Mouse (Mus musculus) B cell, adult 62 days (primary cell): ENCODE results near the gene Tmem223. TPM values are rescaled to one million over a fixed set of nuclear protein-coding genes. Genes with fewer than 3 reads are reported as not detected.

Source experiments
- total RNA-seq: library from RNA; stranded (reverse); gene quantifications from 4 replicates; pipeline ENCODE4 v1.2.4, GENCODE M21; 2023

Tmem223 gene
- total RNA-seq, 1 experiment from 2014 or later = 29.1 TPM

Other genes with a start within 250 kb of the Tmem223 start
- gene Slc22a8, start 179.7 kb upstream of the Tmem223 start, total RNA-seq = not detected in 4 replicates
- gene Slc22a6, start 153.0 kb upstream of the Tmem223 start, total RNA-seq = not detected in 4 replicates
- gene Chrm1, start 107.2 kb upstream of the Tmem223 start, total RNA-seq = not detected in 4 replicates
- gene Slc3a2, start 47.6 kb upstream of the Tmem223 start, total RNA-seq = 230 to 247 TPM (median 235 TPM) in 4 replicates
- 62.8 to 83.7 TPM (median 79.5 TPM) in 4 replicates for gene Wdr74, start 35.2 kb upstream of the Tmem223 start, total RNA-seq
- 3.0 to 7.4 TPM (median 4.7 TPM) in 4 replicates for gene 1700092M07Rik, start 30.3 kb upstream of the Tmem223 start, total RNA-seq
- gene Stx5a, start 29.6 kb upstream of the Tmem223 start, total RNA-seq = 237 to 245 TPM (median 241 TPM) in 4 replicates
- 377 to 393 TPM (median 389 TPM) in 4 replicates for gene Nxf1, start 13.9 kb upstream of the Tmem223 start, total RNA-seq
- 63.6 to 73.3 TPM (median 71.5 TPM) in 4 replicates for gene Tmem179b, start 3.5 kb downstream of the Tmem223 start, total RNA-seq
- 20.5 to 27.0 TPM (median 24.5 TPM) in 4 replicates for gene Taf6l, start 15.4 kb downstream of the Tmem223 start, total RNA-seq
- gene Polr2g, start 27.6 kb downstream of the Tmem223 start, total RNA-seq = 58.1 to 65.7 TPM (median 60.7 TPM) in 4 replicates
- 1.3 to 2.0 TPM (median 1.6 TPM) in 4 replicates for gene Zbtb3, start 31.6 kb downstream of the Tmem223 start, total RNA-seq
- 28.9 to 33.7 TPM (median 30.1 TPM) in 4 replicates for gene Ttc9c, start 48.3 kb downstream of the Tmem223 start, total RNA-seq
- gene Hnrnpul2, start 49.0 kb downstream of the Tmem223 start, total RNA-seq = 104 to 114 TPM (median 109 TPM) in 4 replicates
- 6.4 to 30.3 TPM (median 16.5 TPM) in 4 replicates for gene AC129217.1, start 58.8 kb downstream of the Tmem223 start, total RNA-seq
- 45.4 to 52.9 TPM (median 48.9 TPM) in 4 replicates for gene Bscl2, start 66.5 kb downstream of the Tmem223 start, total RNA-seq
- gene Gng3, start 68.2 kb downstream of the Tmem223 start, total RNA-seq = not detected in 4 replicates
- 0.32 to 0.75 TPM (median 0.51 TPM) in 4 replicates for gene Lrrn4cl, start 79.8 kb downstream of the Tmem223 start, total RNA-seq
- gene Ubxn1, start 100.5 kb downstream of the Tmem223 start, total RNA-seq = 133 to 143 TPM (median 140 TPM) in 4 replicates
- 20.6 to 24.9 TPM (median 22.3 TPM) in 4 replicates for gene Uqcc3, start 109.9 kb downstream of the Tmem223 start, total RNA-seq
- 5.1 to 16.0 TPM (median 14.2 TPM) in 4 replicates for gene Lbhd1, start 112.7 kb downstream of the Tmem223 start, total RNA-seq
- not detected in 4 replicates for gene Gm49403, start 112.9 kb downstream of the Tmem223 start, total RNA-seq
- gene 1810009A15Rik, start 117.9 kb downstream of the Tmem223 start, total RNA-seq = 32.7 to 40.6 TPM (median 37.3 TPM) in 4 replicates
- gene Gm49416, start 117.9 kb downstream of the Tmem223 start, total RNA-seq = 4.7 to 5.0 TPM in 2 of 4 replicates, not detected in the others
- gene Ints5, start 122.0 kb downstream of the Tmem223 start, total RNA-seq = 17.6 to 20.4 TPM (median 19.8 TPM) in 4 replicates
- gene Ganab, start 127.1 kb downstream of the Tmem223 start, total RNA-seq = 148 to 156 TPM (median 152 TPM) in 4 replicates
- gene B3gat3, start 149.4 kb downstream of the Tmem223 start, total RNA-seq = 62.7 to 65.2 TPM (median 64.4 TPM) in 4 replicates
- 4.1 to 5.4 TPM (median 5.0 TPM) in 4 replicates for gene Rom1, start 158.4 kb downstream of the Tmem223 start, total RNA-seq
- gene Eml3, start 158.6 kb downstream of the Tmem223 start, total RNA-seq = 90.1 to 96.3 TPM (median 93.0 TPM) in 4 replicates
- gene Mta2, start 170.9 kb downstream of the Tmem223 start, total RNA-seq = 193 to 211 TPM (median 196 TPM) in 4 replicates
- 44.1 to 51.1 TPM (median 47.8 TPM) in 4 replicates for gene Tut1, start 182.9 kb downstream of the Tmem223 start, total RNA-seq
- 481 to 522 TPM (median 501 TPM) in 4 replicates for gene Eef1g, start 196.0 kb downstream of the Tmem223 start, total RNA-seq
- 135 to 153 TPM (median 149 TPM) in 4 replicates for gene Ahnak, start 218.3 kb downstream of the Tmem223 start, total RNA-seq